Mouse (Mus musculus): ENCODE measurements at regions not wholly inside any gene's neighbourhood (a gene's known extent, or its start where the extent isn't known, plus 50 kb on each side); places are given as distances from the start of the nearest gene placed in this dataset.

- no peaks in the 10 kb centered on the region for H3K36me3 ChIP-seq (ENCODE audit: control insufficient read depth, insufficient read depth, low read length)
- no peak overlapping the region for H3K27ac ChIP-seq (ENCODE audit: control insufficient read depth, insufficient read depth, low read depth, low read length)
- H3K27me3 ChIP-seq (ENCODE audit: control insufficient read depth, insufficient read depth, low read length): no peaks in the 10 kb centered on the region
- H3K4me3 ChIP-seq (ENCODE audit: control insufficient read depth, low read depth, low read length): no peak overlapping the region
- no peaks in the 10 kb centered on the region for H3K4me1 ChIP-seq (ENCODE audit: control insufficient read depth, insufficient read depth, low read length)
- no peak for TF ChIP-seq POLR2A (IDR thresholded peaks at IDR 0.05; ENCODE audit: control insufficient read depth, low read depth, low read length)
- no peak for TF ChIP-seq CTCF (IDR thresholded peaks at IDR 0.05; ENCODE audit: control insufficient read depth, insufficient read depth, insufficient replicate concordance, low read depth, low read length)
Observed at GRCm38 (mm10) chr6:98178005-98178404, 164.5 kb downstream of the Gm765 start.

GRCm38 (mm10) chr6:98149043-98149813, 193.3 kb downstream of the Gm765 start:
- TF ChIP-seq POLR2A (IDR thresholded peaks at IDR 0.05; ENCODE audit: control insufficient read depth, low read depth, low read length) (no peak), CTCF (IDR thresholded peaks at IDR 0.05; ENCODE audit: control insufficient read depth, insufficient read depth, insufficient replicate concordance, low read depth, low read length) (no peak)
- H3K27me3 ChIP-seq (ENCODE audit: control insufficient read depth, insufficient read depth, low read length): no peaks in the 10 kb centered on the region
- no peaks in the 10 kb centered on the region for H3K36me3 ChIP-seq (ENCODE audit: control insufficient read depth, insufficient read depth, low read length)

GRCm38 (mm10) chr6:98147855-98148254, 194.7 kb downstream of the Gm765 start:
- Histone ChIP-seq H3K4me3 (ENCODE audit: control insufficient read depth, low read depth, low read length) (no peak overlapping the region), H3K36me3 (ENCODE audit: control insufficient read depth, insufficient read depth, low read length) (no peaks in the 10 kb centered on the region), H3K27ac (ENCODE audit: control insufficient read depth, insufficient read depth, low read depth, low read length) (no peak overlapping the region), H3K27me3 (ENCODE audit: control insufficient read depth, insufficient read depth, low read length) (no peaks in the 10 kb centered on the region), H3K4me1 (ENCODE audit: control insufficient read depth, insufficient read depth, low read length) (no peaks in the 10 kb centered on the region)
- TF ChIP-seq CTCF (IDR thresholded peaks at IDR 0.05; ENCODE audit: control insufficient read depth, insufficient read depth, insufficient replicate concordance, low read depth, low read length) (no peak), POLR2A (IDR thresholded peaks at IDR 0.05; ENCODE audit: control insufficient read depth, low read depth, low read length) (no peak)

More at GRCm38 (mm10) chr6:98149043-98149813, 193.3 kb downstream of the Gm765 start:
- Histone ChIP-seq H3K4me1 (ENCODE audit: control insufficient read depth, insufficient read depth, low read length) (no peaks in the 10 kb centered on the region), H3K4me3 (ENCODE audit: control insufficient read depth, low read depth, low read length) (no peak overlapping the region), H3K27ac (ENCODE audit: control insufficient read depth, insufficient read depth, low read depth, low read length) (no peak overlapping the region)

GRCm38 (mm10) chr6:98132931-98133330, 209.6 kb downstream of the Gm765 start:
- no peaks in the 10 kb centered on the region for H3K27me3 ChIP-seq (ENCODE audit: control insufficient read depth, insufficient read depth, low read length)
- H3K4me1 ChIP-seq (ENCODE audit: control insufficient read depth, insufficient read depth, low read length): no peaks in the 10 kb centered on the region
- no peak overlapping the region for H3K4me3 ChIP-seq (ENCODE audit: control insufficient read depth, low read depth, low read length)
- TF ChIP-seq CTCF (IDR thresholded peaks at IDR 0.05; ENCODE audit: control insufficient read depth, insufficient read depth, insufficient replicate concordance, low read depth, low read length): no peak
- TF ChIP-seq POLR2A (IDR thresholded peaks at IDR 0.05; ENCODE audit: control insufficient read depth, low read depth, low read length): no peak
- no peak overlapping the region for H3K27ac ChIP-seq (ENCODE audit: control insufficient read depth, insufficient read depth, low read depth, low read length)
- H3K36me3 ChIP-seq (ENCODE audit: control insufficient read depth, insufficient read depth, low read length): no peaks in the 10 kb centered on the region

- H3K27me3 ChIP-seq (ENCODE audit: control insufficient read depth, insufficient read depth, low read length): no peaks in the 10 kb centered on the region
- no peaks in the 10 kb centered on the region for H3K36me3 ChIP-seq (ENCODE audit: control insufficient read depth, insufficient read depth, low read length)
- H3K4me3 ChIP-seq (ENCODE audit: control insufficient read depth, low read depth, low read length): no peak overlapping the region
- H3K4me1 ChIP-seq (ENCODE audit: control insufficient read depth, insufficient read depth, low read length): no peaks in the 10 kb centered on the region
- no peak overlapping the region for H3K27ac ChIP-seq (ENCODE audit: control insufficient read depth, insufficient read depth, low read depth, low read length)
- TF ChIP-seq CTCF (IDR thresholded peaks at IDR 0.05; ENCODE audit: control insufficient read depth, insufficient read depth, insufficient replicate concordance, low read depth, low read length) (no peak), POLR2A (IDR thresholded peaks at IDR 0.05; ENCODE audit: control insufficient read depth, low read depth, low read length) (no peak)
Observed at GRCm38 (mm10) chr6:98125434-98125833, 217.1 kb downstream of the Gm765 start.

- H3K27ac ChIP-seq (ENCODE audit: control insufficient read depth, insufficient read depth, low read depth, low read length): no peak overlapping the region
- no peaks in the 10 kb centered on the region; the same call in 1 of the 2 replicates for H3K4me1 ChIP-seq (ENCODE audit: control insufficient read depth, insufficient read depth, low read length)
Observed at GRCm38 (mm10) chr6:98118355-98119150, 224.0 kb downstream of the Gm765 start.

More at GRCm38 (mm10) chr6:98118355-98119150, 224.0 kb downstream of the Gm765 start:
- no peaks in the 10 kb centered on the region for H3K36me3 ChIP-seq (ENCODE audit: control insufficient read depth, insufficient read depth, low read length)
- no peaks in the 10 kb centered on the region for H3K27me3 ChIP-seq (ENCODE audit: control insufficient read depth, insufficient read depth, low read length)
- no peak overlapping the region for H3K4me3 ChIP-seq (ENCODE audit: control insufficient read depth, low read depth, low read length)
- TF ChIP-seq CTCF (IDR thresholded peaks at IDR 0.05; ENCODE audit: control insufficient read depth, insufficient read depth, insufficient replicate concordance, low read depth, low read length) (no peak), POLR2A (IDR thresholded peaks at IDR 0.05; ENCODE audit: control insufficient read depth, low read depth, low read length) (no peak)
